Mouse (Mus musculus): ENCODE results near the gene Etl4. TPM values are rescaled to one million over a fixed set of nuclear protein-coding genes. Genes with fewer than 3 reads are reported as not detected.

Gene Etl4
- total RNA-seq, 1 experiment = 50.8 TPM

DNA sequence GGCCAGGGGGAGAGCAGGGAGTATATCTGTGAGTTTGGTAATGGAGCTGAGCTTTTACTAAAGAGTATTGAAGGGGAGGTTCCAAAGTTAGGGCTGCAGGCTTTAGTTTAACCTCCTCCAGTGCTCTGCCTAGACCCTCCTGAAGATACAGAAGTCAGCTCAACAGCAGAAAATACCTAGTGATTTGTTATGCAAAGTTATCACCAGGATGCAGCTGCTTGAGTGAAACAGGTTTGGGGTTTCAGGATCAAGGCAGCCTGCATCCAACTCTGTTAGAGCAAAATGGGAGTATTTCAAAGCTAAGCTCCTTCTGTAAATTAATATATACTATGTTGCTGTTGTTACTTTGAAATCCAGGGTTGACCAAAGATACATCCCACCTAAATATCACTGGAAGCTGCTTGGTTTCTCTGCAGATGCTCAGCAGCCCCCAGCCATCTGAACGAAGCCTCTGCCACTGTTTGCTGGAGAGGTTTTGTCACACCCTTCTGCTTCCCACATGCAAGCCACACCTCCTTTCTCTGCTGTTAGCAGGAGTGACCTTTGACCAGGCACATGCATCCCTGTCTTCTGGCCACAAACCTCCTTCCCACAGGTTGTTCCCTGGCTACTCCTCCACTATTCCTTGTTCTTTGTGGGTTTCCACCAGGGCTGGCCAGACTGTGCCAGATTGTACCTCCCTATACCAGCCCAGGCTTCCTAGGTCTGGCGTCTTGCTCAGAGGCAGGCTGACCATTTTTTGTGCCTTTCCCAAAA lies 814.6 kb downstream of the Etl4 start:
- Histone ChIP-seq H3K27ac (ENCODE audit: insufficient read depth, low read depth, low read length, poor library complexity, severe bottlenecking) (peak overlapping the region; percentile 91), H3K9ac (ENCODE audit: insufficient read depth, low read depth, low read length, poor library complexity, severe bottlenecking) (no peak overlapping the region), H3K36me3 (ENCODE audit: control insufficient read depth, insufficient read depth, low read length, poor library complexity, severe bottlenecking) (no peaks in the 10 kb centered on the region; the same call in 1 of the 2 replicates), H3K9me3 (ENCODE audit: control insufficient read depth, insufficient read depth, low read depth, low read length) (no peaks in the 10 kb centered on the region), H3K4me3 (ENCODE audit: insufficient read depth in 1 of 2, low read depth in 1 of 2, low read length in 2 of 2, poor library complexity in 1 of 2, severe bottlenecking in 1 of 2) (no peak overlapping the region; a peak in 1 of 4 replicates), H3K4me1 (ENCODE audit: control insufficient read depth in 2 of 2, insufficient read depth in 2 of 2, low read length in 2 of 2, poor library complexity in 1 of 2) (peaks cover 28 to 32% of the 10 kb centered on the region in 2 experiments)
- no peak for DNase-seq (ENCODE audit: low read depth, low spot score)
- in situ Hi-C loops (cut with MboI; ENCODE audit: low sequenced_read_pairs in 2 of 2, unreplicated experiment in 2 of 2) = no loop called here
- no peak for TF ChIP-seq ZNF384 (IDR thresholded peaks at IDR 0.05; ENCODE audit: low read depth, low read length)
- no peak for TF ChIP-seq MAFK (IDR thresholded peaks at IDR 0.05; ENCODE audit: insufficient read depth, low read depth, low read length)
- TF ChIP-seq ZC3H11A (IDR thresholded peaks at IDR 0.05; ENCODE audit: borderline replicate concordance, low read depth, low read length) = no peak
- no peak for TF ChIP-seq CHD2 (IDR thresholded peaks at IDR 0.05; ENCODE audit: low read depth, low read length)
- no peak for TF ChIP-seq HCFC1 (IDR thresholded peaks at IDR 0.05; ENCODE audit: borderline replicate concordance, insufficient read depth, low read length)

DNA sequence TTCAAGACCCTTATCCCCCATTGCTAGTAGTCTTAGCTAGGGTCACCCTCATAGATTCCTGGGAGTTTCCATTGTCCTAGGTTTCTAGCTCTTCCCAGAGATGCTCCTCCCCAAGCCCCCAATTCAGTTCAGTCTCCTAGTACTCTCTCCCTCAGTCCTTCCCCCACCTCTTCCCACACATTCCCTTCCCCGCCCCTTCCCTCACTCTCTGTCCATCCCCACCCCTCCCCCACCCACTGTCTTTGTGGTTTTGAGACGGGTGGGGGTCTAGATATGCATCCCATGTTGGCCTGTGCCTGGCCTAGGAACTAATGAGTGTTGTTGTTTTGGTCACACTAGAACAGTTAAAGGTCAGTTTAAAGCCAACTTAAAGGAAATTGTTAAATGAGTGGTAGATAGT lies 817.4 kb downstream of the Etl4 start:
- H3K4me3 ChIP-seq (ENCODE audit: insufficient read depth in 1 of 2, low read depth in 1 of 2, low read length in 2 of 2, poor library complexity in 1 of 2, severe bottlenecking in 1 of 2) = no peak overlapping the region
- TF ChIP-seq HCFC1 (IDR thresholded peaks at IDR 0.05; ENCODE audit: borderline replicate concordance, insufficient read depth, low read length) (no peak), ZNF384 (IDR thresholded peaks at IDR 0.05; ENCODE audit: low read depth, low read length) (no peak), ZC3H11A (IDR thresholded peaks at IDR 0.05; ENCODE audit: borderline replicate concordance, low read depth, low read length) (no peak), MAFK (IDR thresholded peaks at IDR 0.05; ENCODE audit: insufficient read depth, low read depth, low read length) (no peak)
- H3K9ac ChIP-seq (ENCODE audit: insufficient read depth, low read depth, low read length, poor library complexity, severe bottlenecking) = no peak overlapping the region
- H3K4me1 ChIP-seq (ENCODE audit: control insufficient read depth in 2 of 2, insufficient read depth in 2 of 2, low read length in 2 of 2, poor library complexity in 1 of 2) = peaks cover 26 to 27% of the 10 kb centered on the region in 2 experiments
- no peaks in the 10 kb centered on the region for H3K36me3 ChIP-seq (ENCODE audit: control insufficient read depth, insufficient read depth, low read length, poor library complexity, severe bottlenecking)
- H3K9me3 ChIP-seq (ENCODE audit: control insufficient read depth, insufficient read depth, low read depth, low read length) = no peaks in the 10 kb centered on the region
- DNase-seq (ENCODE audit: low read depth, low spot score) = no peak
- H3K27ac ChIP-seq (ENCODE audit: insufficient read depth, low read depth, low read length, poor library complexity, severe bottlenecking) = no peak overlapping the region; the same call in 1 of the 2 replicates
- in situ Hi-C loops (cut with MboI; ENCODE audit: low sequenced_read_pairs in 2 of 2, unreplicated experiment in 2 of 2) = no loop called here

DNA sequence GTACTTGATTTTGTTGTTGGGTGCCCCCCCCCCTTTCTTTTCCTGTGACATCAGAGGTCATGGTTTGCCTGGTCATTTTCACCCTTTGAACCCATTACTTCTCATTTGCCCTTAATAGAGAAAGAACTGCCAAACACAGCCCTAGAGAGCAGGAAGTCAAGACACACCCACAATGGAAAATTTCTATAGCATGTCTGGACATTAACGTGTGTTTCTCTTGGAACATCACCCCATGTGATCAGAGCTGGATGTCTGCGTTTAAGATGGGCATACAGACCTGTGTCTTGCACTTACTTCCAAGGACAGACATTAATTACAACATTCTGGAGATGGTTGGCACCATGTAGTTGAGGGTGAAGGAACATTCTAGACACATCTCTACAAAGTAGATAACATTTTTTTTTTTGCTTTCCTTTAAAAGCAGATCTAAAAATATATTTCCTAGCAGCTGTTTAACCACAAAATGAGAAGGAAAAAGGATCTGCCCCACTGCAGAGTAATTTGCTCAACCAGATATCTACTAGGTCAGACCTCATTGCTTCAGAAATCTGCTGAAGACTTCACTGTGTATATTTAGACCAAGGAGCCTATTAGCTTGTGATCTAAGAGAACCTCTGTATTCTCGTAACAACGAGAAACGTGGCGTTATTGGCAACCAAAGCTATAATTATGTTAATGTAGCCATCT lies 818.3 kb downstream of the Etl4 start:
- H3K36me3 ChIP-seq (ENCODE audit: control insufficient read depth, insufficient read depth, low read length, poor library complexity, severe bottlenecking) = no peaks in the 10 kb centered on the region
- H3K4me1 ChIP-seq (ENCODE audit: control insufficient read depth in 2 of 2, insufficient read depth in 2 of 2, low read length in 2 of 2, poor library complexity in 1 of 2) = peaks cover 23 to 25% of the 10 kb centered on the region in 2 experiments
- H3K27ac ChIP-seq (ENCODE audit: insufficient read depth, low read depth, low read length, poor library complexity, severe bottlenecking) = no peak overlapping the region
- TF ChIP-seq ZNF384 (IDR thresholded peaks at IDR 0.05; ENCODE audit: low read depth, low read length) (no peak), CHD2 (IDR thresholded peaks at IDR 0.05; ENCODE audit: low read depth, low read length) (no peak), ZC3H11A (IDR thresholded peaks at IDR 0.05; ENCODE audit: borderline replicate concordance, low read depth, low read length) (no peak), HCFC1 (IDR thresholded peaks at IDR 0.05; ENCODE audit: borderline replicate concordance, insufficient read depth, low read length) (no peak), MAFK (IDR thresholded peaks at IDR 0.05; ENCODE audit: insufficient read depth, low read depth, low read length) (no peak)
- no peak for DNase-seq (ENCODE audit: low read depth, low spot score)
- H3K9me3 ChIP-seq (ENCODE audit: control insufficient read depth, insufficient read depth, low read depth, low read length) = no peaks in the 10 kb centered on the region
- no peak overlapping the region for H3K4me3 ChIP-seq (ENCODE audit: insufficient read depth in 1 of 2, low read depth in 1 of 2, low read length in 2 of 2, poor library complexity in 1 of 2, severe bottlenecking in 1 of 2)
- in situ Hi-C loops (cut with MboI; ENCODE audit: low sequenced_read_pairs in 2 of 2, unreplicated experiment in 2 of 2) = no loop called here
- no peak overlapping the region for H3K9ac ChIP-seq (ENCODE audit: insufficient read depth, low read depth, low read length, poor library complexity, severe bottlenecking)

DNA sequence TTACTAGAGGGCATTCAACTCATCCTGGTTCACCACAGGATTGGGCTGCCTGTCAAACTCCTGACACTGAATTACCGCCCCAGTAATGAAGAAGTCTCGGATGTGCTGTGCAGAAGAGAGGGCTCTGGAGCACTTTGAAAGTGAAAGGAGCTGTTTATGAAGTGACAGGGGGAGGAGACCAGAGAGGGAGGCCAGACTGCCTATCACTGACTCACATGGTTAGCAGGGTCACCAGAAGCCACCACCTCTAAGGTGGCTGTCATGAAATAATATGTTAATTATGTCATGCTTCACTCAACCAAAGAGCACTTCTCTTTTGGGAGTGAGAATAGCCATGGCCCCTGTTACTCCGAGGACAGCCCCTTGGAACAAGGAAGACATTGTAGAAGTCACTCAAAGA lies 825.9 kb downstream of the Etl4 start:
- in situ Hi-C loops (cut with MboI; ENCODE audit: low sequenced_read_pairs in 2 of 2, unreplicated experiment in 2 of 2) = no loop called here
- TF ChIP-seq CHD2 (IDR thresholded peaks at IDR 0.05; ENCODE audit: low read depth, low read length) = no peak
- no peak for TF ChIP-seq MAFK (IDR thresholded peaks at IDR 0.05; ENCODE audit: insufficient read depth, low read depth, low read length)
- TF ChIP-seq ZC3H11A (IDR thresholded peaks at IDR 0.05; ENCODE audit: borderline replicate concordance, low read depth, low read length) = no peak
- no peak for TF ChIP-seq ZNF384 (IDR thresholded peaks at IDR 0.05; ENCODE audit: low read depth, low read length)
- TF ChIP-seq HCFC1 (IDR thresholded peaks at IDR 0.05; ENCODE audit: borderline replicate concordance, insufficient read depth, low read length) = no peak
- H3K9ac ChIP-seq (ENCODE audit: insufficient read depth, low read depth, low read length, poor library complexity, severe bottlenecking) = no peak overlapping the region
- peaks cover 8 to 22% of the 10 kb centered on the region in 2 experiments for H3K4me1 ChIP-seq (ENCODE audit: control insufficient read depth in 2 of 2, insufficient read depth in 2 of 2, low read length in 2 of 2, poor library complexity in 1 of 2)
- no peaks in the 10 kb centered on the region for H3K9me3 ChIP-seq (ENCODE audit: control insufficient read depth, insufficient read depth, low read depth, low read length)
- no peak overlapping the region; the same call in 1 of the 2 replicates for H3K27ac ChIP-seq (ENCODE audit: insufficient read depth, low read depth, low read length, poor library complexity, severe bottlenecking)
- H3K4me3 ChIP-seq (ENCODE audit: insufficient read depth in 1 of 2, low read depth in 1 of 2, low read length in 2 of 2, poor library complexity in 1 of 2, severe bottlenecking in 1 of 2) = no peak overlapping the region
- H3K36me3 ChIP-seq (ENCODE audit: control insufficient read depth, insufficient read depth, low read length, poor library complexity, severe bottlenecking) = no peaks in the 10 kb centered on the region
- DNase-seq (ENCODE audit: low read depth, low spot score) = no peak

All from ES-E14 (cell line).